Mouse (Mus musculus) midbrain, embryonic 11.5 days (tissue): ENCODE data around the gene Lmntd1. TPM values are rescaled to one million over a fixed set of nuclear protein-coding genes. Genes with fewer than 3 reads are reported as not detected.

ENCODE experiments used
- ATAC-seq: fragments of 200-750 bp; cut with Nextera tagmentation; 2 replicates; pipeline ENCODE4 v1.8.0; 2017; ENCODE audit warnings: moderate TSS enrichment, moderate library complexity; ENCODE audit not compliant: low FRiP score
- DNase-seq: peaks from one replicate; pipeline ENCODE4 v3.0.0; 2015; ENCODE audit warnings: low spot score; ENCODE audit errors: missing footprints
- H3K27ac ChIP-seq: fragments of 300-500 bp; sonication (generic); 2 replicates; pipeline ENCODE4 v1.5.1; 2014; ENCODE audit warnings: low read depth, low read length
- H3K27me3 ChIP-seq: fragments of 300-500 bp; sonication (generic); 2 replicates; pipeline ENCODE4 v1.6.1; 2014; ENCODE audit warnings: mild to moderate bottlenecking, low read length, moderate library complexity, mixed read lengths; ENCODE audit not compliant: control insufficient read depth, insufficient read depth
- H3K36me3 ChIP-seq: fragments of 300-500 bp; sonication (generic); 2 replicates; pipeline ENCODE4 v1.6.1; 2014; ENCODE audit warnings: mild to moderate bottlenecking, low read length, moderate library complexity, mixed read lengths; ENCODE audit not compliant: control insufficient read depth, insufficient read depth
- H3K4me1 ChIP-seq: fragments of 300-500 bp; sonication (generic); 2 replicates; pipeline ENCODE4 v1.6.1; 2014; ENCODE audit warnings: low read length; ENCODE audit not compliant: control insufficient read depth, insufficient read depth
- H3K4me2 ChIP-seq: fragments of 300-500 bp; sonication (generic); 2 replicates; pipeline ENCODE4 v1.6.1; 2014; ENCODE audit warnings: mild to moderate bottlenecking, moderate library complexity
- H3K4me3 ChIP-seq: fragments of 300-500 bp; sonication (generic); 2 replicates; pipeline ENCODE4 v1.5.1; 2014; ENCODE audit warnings: low read depth, low read length
- H3K9ac ChIP-seq: fragments of 300-500 bp; sonication (generic); 2 replicates; pipeline ENCODE4 v1.6.1; 2014; ENCODE audit warnings: low read length
- H3K9me3 ChIP-seq: fragments of 300-500 bp; sonication (generic); 2 replicates; pipeline ENCODE4 v1.6.1; 2016; ENCODE audit warnings: low read length; ENCODE audit not compliant: control insufficient read depth
- WGBS: fragments of 180-500 bp; shearing (Covaris S2); extraction: QIAGEN DNeasy Blood & Tissue Kit; methylation state at CpG from one replicate; pipeline ENCODE4 v1.1.7; 2014; 5-methylcytosine and 5-hydroxymethylcytosine counted together
- polyA plus RNA-seq: library from polyadenylated mRNA; unstranded; fragments of >200 nt; fragmentation: Nextera tagmentation; extraction: Ambion mirVana; gene quantifications from 2 replicates; pipeline ENCODE4 v1.2.1, GENCODE M21; 2014

Gene Lmntd1
- polyA plus RNA-seq, 1 experiment from 2014 or later, result 0.18 TPM

- no peaks in the 10 kb centered on the region for H3K36me3 ChIP-seq
- no peaks in the 10 kb centered on the region for H3K9me3 ChIP-seq
- H3K27me3 ChIP-seq, result no peaks in the 10 kb centered on the region; the same call in 1 of the 2 replicates
- H3K4me3 ChIP-seq, result no peak overlapping the region
- ATAC-seq, result no peak
- no peak overlapping the region for H3K27ac ChIP-seq
- H3K9ac ChIP-seq, result no peak overlapping the region
- no peak for DNase-seq
- H3K4me1 ChIP-seq, result peaks cover 4% of the 10 kb centered on the region
- WGBS, result 69% methylated on average over 18 of the region's 18 CpGs
- no peak overlapping the region for H3K4me2 ChIP-seq
Observed at GRCm38 (mm10) chr6:145335876-145336768, 278.0 kb downstream of the Lmntd1 start.

GRCm38 (mm10) chr6:145334211-145334610 is 279.9 kb downstream of the Lmntd1 start:
- DNase-seq (no peak), ATAC-seq (no peak)
- Histone ChIP-seq H3K9me3 (no peaks in the 10 kb centered on the region), H3K27me3 (no peaks in the 10 kb centered on the region; the same call in 1 of the 2 replicates), H3K36me3 (no peaks in the 10 kb centered on the region), H3K27ac (no peak overlapping the region), H3K4me2 (no peak overlapping the region), H3K4me1 (peaks cover 2% of the 10 kb centered on the region; the same call in 1 of the 2 replicates), H3K9ac (no peak overlapping the region), H3K4me3 (no peak overlapping the region)
- WGBS, result 87% methylated on average over 3 of the region's 3 CpGs

GRCm38 (mm10) chr6:145326141-145326806 is 287.8 kb downstream of the Lmntd1 start:
- H3K9ac ChIP-seq, result no peak overlapping the region
- H3K4me2 ChIP-seq, result no peak overlapping the region
- no peaks in the 10 kb centered on the region for H3K4me1 ChIP-seq
- H3K36me3 ChIP-seq, result no peaks in the 10 kb centered on the region
- H3K27ac ChIP-seq, result no peak overlapping the region
- ATAC-seq (no peak), DNase-seq (no peak)
- no peaks in the 10 kb centered on the region for H3K27me3 ChIP-seq
- WGBS, result 84% methylated on average over 12 of the region's 12 CpGs
- H3K9me3 ChIP-seq, result no peaks in the 10 kb centered on the region
- no peak overlapping the region for H3K4me3 ChIP-seq

- WGBS, result 79% methylated on average over 6 of the region's 6 CpGs
- no peak overlapping the region for H3K4me3 ChIP-seq
- no peak overlapping the region for H3K9ac ChIP-seq
- H3K4me1 ChIP-seq, result no peaks in the 10 kb centered on the region
- H3K9me3 ChIP-seq, result no peaks in the 10 kb centered on the region
- no peaks in the 10 kb centered on the region for H3K27me3 ChIP-seq
- H3K27ac ChIP-seq, result no peak overlapping the region
- H3K36me3 ChIP-seq, result no peaks in the 10 kb centered on the region
- no peak for ATAC-seq
- no peak overlapping the region for H3K4me2 ChIP-seq
- DNase-seq, result no peak
Observed at GRCm38 (mm10) chr6:145325095-145325494, 289.0 kb downstream of the Lmntd1 start.

- ATAC-seq (no peak), DNase-seq (no peak)
- 69% methylated on average over 7 of the region's 7 CpGs for WGBS
- H3K27me3 ChIP-seq, result no peaks in the 10 kb centered on the region
- no peaks in the 10 kb centered on the region for H3K9me3 ChIP-seq
- H3K4me2 ChIP-seq, result no peak overlapping the region
- no peaks in the 10 kb centered on the region for H3K36me3 ChIP-seq
- no peak overlapping the region for H3K9ac ChIP-seq
- no peak overlapping the region for H3K4me3 ChIP-seq
- H3K27ac ChIP-seq, result no peak overlapping the region
- H3K4me1 ChIP-seq, result no peaks in the 10 kb centered on the region
Observed at GRCm38 (mm10) chr6:145324470-145324869, 289.6 kb downstream of the Lmntd1 start.

GRCm38 (mm10) chr6:145322246-145322645 is 291.9 kb downstream of the Lmntd1 start:
- 86% methylated on average over 7 of the region's 7 CpGs for WGBS
- H3K36me3 ChIP-seq, result no peaks in the 10 kb centered on the region
- no peak for DNase-seq
- H3K4me1 ChIP-seq, result no peaks in the 10 kb centered on the region
- ATAC-seq, result no peak
- no peak overlapping the region for H3K9ac ChIP-seq
- H3K27me3 ChIP-seq, result no peaks in the 10 kb centered on the region
- no peak overlapping the region for H3K4me3 ChIP-seq
- no peak overlapping the region for H3K27ac ChIP-seq
- H3K4me2 ChIP-seq, result no peak overlapping the region
- H3K9me3 ChIP-seq, result no peaks in the 10 kb centered on the region

- Histone ChIP-seq H3K36me3 (no peaks in the 10 kb centered on the region), H3K4me3 (no peak overlapping the region), H3K4me1 (no peaks in the 10 kb centered on the region), H3K27ac (no peak overlapping the region), H3K4me2 (no peak overlapping the region), H3K9ac (no peak overlapping the region), H3K27me3 (no peaks in the 10 kb centered on the region), H3K9me3 (no peaks in the 10 kb centered on the region)
- no peak for ATAC-seq
- WGBS, result 89% methylated on average over 10 of the region's 10 CpGs
- peak; percentile 70 for DNase-seq
Observed at GRCm38 (mm10) chr6:145320156-145320555, 294.0 kb downstream of the Lmntd1 start.
